Mouse (Mus musculus) kidney, embryonic 14.5 days (tissue): ENCODE data around the gene 4932415D10Rik. TPM values are rescaled to one million over a fixed set of nuclear protein-coding genes. Genes with fewer than 3 reads are reported as not detected.

Experiments used
- ATAC-seq: fragments of 200-750 bp; cut with Nextera tagmentation; 2 replicates; pipeline ENCODE4 v1.8.0; 2017; ENCODE audit warnings: moderate number of reproducible peaks, mild to moderate bottlenecking, moderate TSS enrichment, moderate library complexity; ENCODE audit not compliant: low FRiP score, low TSS enrichment
- H3K27ac ChIP-seq: fragments of 300-500 bp; sonication (generic); 2 replicates; pipeline ENCODE4 v1.5.1; 2014; ENCODE audit warnings: low read depth, mild to moderate bottlenecking, low read length, moderate library complexity, mixed read lengths
- H3K27me3 ChIP-seq: fragments of 300-500 bp; sonication (generic); 2 replicates; pipeline ENCODE4 v1.6.1; 2014; ENCODE audit warnings: mild to moderate bottlenecking, low read length; ENCODE audit not compliant: control insufficient read depth, insufficient read depth
- H3K36me3 ChIP-seq: fragments of 300-500 bp; sonication (generic); 2 replicates; pipeline ENCODE4 v1.6.1; 2014; ENCODE audit warnings: low read length, mixed read lengths; ENCODE audit not compliant: control insufficient read depth, insufficient read depth
- H3K4me1 ChIP-seq: fragments of 300-500 bp; sonication (generic); 2 replicates; pipeline ENCODE4 v1.6.1; 2014; ENCODE audit warnings: low read length, mixed read lengths; ENCODE audit not compliant: control insufficient read depth, insufficient read depth
- H3K4me2 ChIP-seq: fragments of 300-500 bp; sonication (generic); replicated peaks from 2 replicates; pipeline ENCODE4 v1.6.1; 2014; ENCODE audit warnings: low read depth, mild to moderate bottlenecking, low read length
- H3K4me3 ChIP-seq: fragments of 300-500 bp; sonication (generic); 2 replicates; pipeline ENCODE4 v1.5.1; 2014; ENCODE audit warnings: mild to moderate bottlenecking, low read length
- H3K9ac ChIP-seq: fragments of 300-500 bp; sonication (generic); 2 replicates; pipeline ENCODE4 v1.6.1; 2014; ENCODE audit warnings: low read depth, mild to moderate bottlenecking, low read length, moderate library complexity
- H3K9me3 ChIP-seq: fragments of 300-500 bp; sonication (generic); 2 replicates; pipeline ENCODE4 v1.6.1; 2016; ENCODE audit warnings: low read length; ENCODE audit not compliant: control insufficient read depth
- WGBS: fragments of 180-500 bp; shearing (Covaris S2); extraction: QIAGEN DNeasy Blood & Tissue Kit; methylation state at CpG from one replicate; pipeline ENCODE4 v1.1.7; 2014; 5-methylcytosine and 5-hydroxymethylcytosine counted together
- polyA plus RNA-seq: library from polyadenylated mRNA; unstranded; fragments of >200 nt; fragmentation: Nextera tagmentation; extraction: Ambion mirVana; gene quantifications from 2 replicates; pipeline ENCODE4 v1.2.1, GENCODE M21; 2014

Gene 4932415D10Rik
- polyA plus RNA-seq: not detected in 2 replicates

DNA sequence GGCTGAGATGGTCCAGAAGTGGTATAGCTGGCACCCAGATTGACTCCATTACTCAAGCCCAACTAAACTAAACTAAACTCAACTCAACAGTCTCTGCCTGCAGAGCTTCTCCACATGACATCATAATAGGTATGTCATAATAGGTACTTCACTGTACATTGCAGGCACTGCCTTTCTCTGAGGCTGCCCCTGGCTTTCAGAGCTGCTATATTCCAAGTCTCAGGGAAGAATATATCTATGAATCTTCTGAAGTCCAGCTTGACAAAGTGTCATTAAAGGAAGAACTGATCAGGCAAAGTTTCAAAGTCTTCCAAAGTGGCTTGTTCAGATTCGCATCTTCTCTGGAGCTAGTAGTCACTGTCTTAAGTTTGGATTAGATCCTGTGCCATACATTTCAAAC lies at the start of gene 4932415D10Rik:
4932415D10Rik (minus strand) TSS at position 101 of the 400 bp plus-strand sequence.
- Histone ChIP-seq H3K27ac (no peak within 1 kb of the TSS), H3K9me3 (no peaks in the 10 kb centered on the region), H3K4me1 (no peaks in the 10 kb centered on the region), H3K9ac (no peak within 1 kb of the TSS), H3K4me2 (no peak within 1 kb of the TSS), H3K27me3 (no peaks in the 10 kb centered on the region), H3K36me3 (no peaks in the 10 kb centered on the region), H3K4me3 (no peak within 1 kb of the TSS)
- WGBS: 87% methylated on average over 1 of the region's 1 CpGs
- ATAC-seq: no peak

GRCm38 (mm10) chr10:82361911-82362310 lies 45.5 kb upstream of the 4932415D10Rik start:
- H3K4me3 ChIP-seq: no peak overlapping the region
- H3K36me3 ChIP-seq: no peaks in the 10 kb centered on the region
- H3K4me2 ChIP-seq: no peak overlapping the region
- H3K9ac ChIP-seq: no peak overlapping the region
- H3K27me3 ChIP-seq: no peaks in the 10 kb centered on the region
- H3K9me3 ChIP-seq: peaks cover 17% of the 10 kb centered on the region; the same call in 1 of the 2 replicates
- WGBS: 90% methylated on average over 9 of the region's 9 CpGs
- no peaks in the 10 kb centered on the region for H3K4me1 ChIP-seq
- ATAC-seq: no peak
- H3K27ac ChIP-seq: no peak overlapping the region

- no peak for ATAC-seq
- Histone ChIP-seq H3K36me3 (no peaks in the 10 kb centered on the region), H3K9ac (no peak overlapping the region), H3K4me2 (no peak overlapping the region), H3K27ac (no peak overlapping the region), H3K4me1 (no peaks in the 10 kb centered on the region), H3K9me3 (peaks cover 7% of the 10 kb centered on the region; the same call in 1 of the 2 replicates), H3K4me3 (no peak overlapping the region), H3K27me3 (no peaks in the 10 kb centered on the region)
- WGBS: 96% methylated on average over 4 of the region's 4 CpGs
These were observed 39.0 kb upstream of the 4932415D10Rik start for GRCm38 (mm10) chr10:82355401-82355800.

DNA sequence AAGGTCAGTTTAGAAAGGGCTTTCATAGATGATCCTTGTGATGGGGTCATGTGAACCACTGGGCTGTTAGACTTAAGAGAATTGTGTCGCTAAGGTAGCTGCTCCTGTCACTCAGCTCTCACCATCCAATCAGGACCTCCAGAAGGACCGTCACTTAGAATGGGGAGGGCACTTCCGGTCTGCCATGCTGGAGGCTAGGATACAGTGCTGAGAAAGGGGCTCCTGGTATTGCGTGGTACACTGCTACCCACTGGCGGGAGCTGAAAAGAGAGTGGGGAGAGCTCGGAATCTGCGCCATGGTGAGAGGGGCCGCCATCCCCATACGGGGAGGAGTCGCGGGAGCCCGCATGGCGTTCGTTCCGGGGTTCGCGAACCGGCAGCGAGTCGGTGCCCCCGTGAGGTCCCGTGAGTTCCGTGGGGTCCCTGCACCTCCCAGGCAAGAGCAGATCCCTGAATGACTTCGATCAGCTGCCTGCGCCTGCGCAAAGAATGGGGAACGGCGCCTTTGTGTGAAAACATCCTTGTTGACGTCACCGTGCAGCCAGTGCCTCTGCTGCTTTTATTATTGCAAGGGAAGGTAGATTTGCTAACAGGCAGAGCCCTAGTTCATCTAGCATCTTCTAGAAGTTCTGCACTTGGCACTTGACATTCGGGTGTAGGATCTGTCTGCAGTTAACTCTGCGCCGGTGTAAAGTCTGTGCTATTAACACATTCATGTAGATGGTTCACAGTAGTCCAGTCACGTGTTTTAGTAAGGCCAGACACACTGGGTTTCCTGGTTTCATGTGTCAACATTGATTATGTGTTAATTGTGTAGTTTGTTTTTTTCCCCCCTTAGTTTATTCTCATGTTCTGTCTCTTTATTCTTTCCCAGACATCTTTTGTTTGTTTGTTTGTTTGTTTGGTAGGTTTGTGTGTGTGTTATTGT lies 38.0 kb upstream of the 4932415D10Rik start, which contains the start of gene Gm4924:
Gm4924 (plus strand) TSS at position 173 of the 928 bp plus-strand sequence.
- Histone ChIP-seq H3K27ac (peak within 1 kb of the TSS; percentile 85; the same call in 1 of the 2 replicates), H3K4me1 (no peaks in the 10 kb centered on the region), H3K9me3 (peaks cover 5% of the 10 kb centered on the region; the same call in 1 of the 2 replicates), H3K9ac (peak within 1 kb of the TSS; percentile 83), H3K36me3 (no peaks in the 10 kb centered on the region), H3K4me3 (peak within 1 kb of the TSS; percentile 75), H3K27me3 (no peaks in the 10 kb centered on the region), H3K4me2 (peak within 1 kb of the TSS; percentile 41)
- peak; percentile 100 for ATAC-seq
- 4% methylated on average over 34 of the region's 34 CpGs for WGBS

DNA sequence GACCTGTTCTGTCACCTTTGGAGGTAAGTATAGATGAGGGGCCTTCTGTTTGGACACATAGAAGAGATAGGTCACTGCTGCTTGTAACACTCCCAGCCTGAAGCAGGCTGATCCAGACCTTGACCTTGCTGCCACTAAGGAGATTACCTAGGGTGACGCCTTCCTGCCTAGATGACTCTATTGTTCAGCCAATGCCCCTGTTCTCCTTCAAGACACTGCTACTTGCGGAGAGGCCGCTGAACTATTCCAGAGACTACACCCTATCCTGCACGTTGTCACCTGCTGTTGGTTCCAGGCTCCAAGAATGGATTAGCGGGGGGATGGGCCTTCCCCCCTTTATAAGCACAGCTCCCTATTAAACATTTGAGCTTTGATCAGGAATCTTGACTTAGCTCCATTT lies 13.4 kb upstream of the 4932415D10Rik start:
- Histone ChIP-seq H3K4me3 (no peak overlapping the region), H3K27ac (no peak overlapping the region), H3K4me1 (no peaks in the 10 kb centered on the region), H3K9me3 (no peaks in the 10 kb centered on the region), H3K4me2 (no peak overlapping the region), H3K27me3 (no peaks in the 10 kb centered on the region), H3K9ac (no peak overlapping the region), H3K36me3 (no peaks in the 10 kb centered on the region)
- ATAC-seq: no peak
- WGBS: 80% methylated on average over 5 of the region's 5 CpGs

DNA sequence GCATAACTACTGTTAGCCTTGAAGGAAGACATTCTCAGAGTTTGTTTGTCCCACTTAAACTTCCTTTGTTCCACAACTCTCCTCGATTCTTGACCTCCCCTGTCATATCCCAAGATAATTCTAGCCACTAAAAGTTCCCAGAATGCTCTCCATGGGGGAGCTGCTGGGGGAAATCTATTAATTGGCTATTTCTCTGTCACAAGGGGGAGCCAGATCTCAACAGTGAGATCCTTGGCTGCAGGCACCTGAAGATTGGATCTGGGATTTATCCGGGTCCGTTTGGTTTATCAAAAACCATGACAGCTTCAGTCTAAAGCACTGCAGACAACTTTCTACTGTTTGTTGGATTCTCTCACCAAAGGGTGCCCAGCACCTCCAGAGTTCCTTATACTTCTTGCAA lies 3.8 kb upstream of the 4932415D10Rik start:
- no peak overlapping the region for H3K27ac ChIP-seq
- no peak overlapping the region for H3K4me3 ChIP-seq
- no peak for ATAC-seq
- no peaks in the 10 kb centered on the region for H3K36me3 ChIP-seq
- H3K27me3 ChIP-seq: no peaks in the 10 kb centered on the region
- H3K4me1 ChIP-seq: no peaks in the 10 kb centered on the region
- H3K4me2 ChIP-seq: no peak overlapping the region
- H3K9ac ChIP-seq: no peak overlapping the region
- 71% methylated on average over 3 of the region's 3 CpGs for WGBS
- 0 out of 2 replicates have a peak, but pooled peaks cover 2% of the 10 kb centered on the region for H3K9me3 ChIP-seq

- WGBS: 58% methylated on average over 2 of the region's 2 CpGs
- Histone ChIP-seq H3K4me3 (no peak overlapping the region), H3K27me3 (no peaks in the 10 kb centered on the region), H3K36me3 (no peaks in the 10 kb centered on the region), H3K27ac (no peak overlapping the region), H3K4me1 (no peaks in the 10 kb centered on the region), H3K4me2 (no peak overlapping the region), H3K9ac (no peak overlapping the region), H3K9me3 (no peaks in the 10 kb centered on the region; the same call in 1 of the 2 replicates)
- no peak for ATAC-seq
These were observed 19.9 kb downstream of the 4932415D10Rik start for GRCm38 (mm10) chr10:82296440-82296839.

GRCm38 (mm10) chr10:82257331-82257730 lies 59.1 kb downstream of the 4932415D10Rik start:
- WGBS: 88% methylated on average over 2 of the region's 2 CpGs
- no peak for ATAC-seq
- Histone ChIP-seq H3K27ac (no peak overlapping the region), H3K9me3 (no peaks in the 10 kb centered on the region), H3K4me3 (no peak overlapping the region), H3K9ac (no peak overlapping the region), H3K27me3 (no peaks in the 10 kb centered on the region), H3K4me1 (no peaks in the 10 kb centered on the region), H3K36me3 (no peaks in the 10 kb centered on the region), H3K4me2 (no peak overlapping the region)

- ATAC-seq: no peak
- no peaks in the 10 kb centered on the region for H3K27me3 ChIP-seq
- H3K9me3 ChIP-seq: 0 out of 2 replicates have a peak, but pooled peaks cover 2% of the 10 kb centered on the region
- no peak overlapping the region for H3K9ac ChIP-seq
- H3K36me3 ChIP-seq: no peaks in the 10 kb centered on the region
- H3K27ac ChIP-seq: no peak overlapping the region
- no peak overlapping the region for H3K4me2 ChIP-seq
- H3K4me3 ChIP-seq: no peak overlapping the region
- 0 out of 2 replicates have a peak, but pooled peaks cover 3% of the 10 kb centered on the region for H3K4me1 ChIP-seq
These were observed 71.4 kb downstream of the 4932415D10Rik start for GRCm38 (mm10) chr10:82245021-82245420.
